Mouse (Mus musculus) spleen, adult 10 weeks (tissue): ENCODE measurements around the gene Gm4922. TPM values are rescaled to one million over a fixed set of nuclear protein-coding genes. Genes with fewer than 3 reads are reported as not detected.

Experiments
- polyA plus RNA-seq: library from polyadenylated mRNA; stranded (reverse); fragments of 350-450 nt; fragmentation: Illumina TruSeq; extraction: RNeasy Lipid Tissue Mini Kit (QIAGEN cat#74804); gene quantifications from one replicate; pipeline ENCODE4 v1.2.3, GENCODE M21; 2015; ENCODE audit warnings: low replicate concordance; ENCODE audit not compliant: insufficient read depth

The Gm4922 gene
- polyA plus RNA-seq, result not detected

GRCm38 (mm10) chr10:18786693-18787092 is at the start of gene Gm4922:
Gene Gm4922, minus strand, starts transcription at chr10:18786793.

GRCm38 (mm10) chr10:18743286-18744142 is 43.1 kb downstream of the Gm4922 start, which contains the start of gene Arfgef3:
Gene Arfgef3, minus strand, starts transcription at chr10:18743949.

Other genes with a start within 250 kb of the Gm4922 start
- 0.35 TPM for gene Hebp2, start 240.7 kb downstream of the Gm4922 start, polyA plus RNA-seq
- 0.10 TPM for gene Arfgef3, start 42.8 kb downstream of the Gm4922 start, polyA plus RNA-seq
- gene Perp, start 58.2 kb upstream of the Gm4922 start, polyA plus RNA-seq, result 0.54 TPM
- gene Tnfaip3, start 228.9 kb upstream of the Gm4922 start, polyA plus RNA-seq, result 50.4 TPM